Mouse (Mus musculus): ENCODE measurements around the gene Mageb4. TPM values are rescaled to one million over a fixed set of nuclear protein-coding genes. Genes with fewer than 3 reads are reported as not detected.

The Mageb4 gene
- polyA plus RNA-seq (2014; fragmentation: Illumina TruSeq; extraction: RNeasy Lipid Tissue Mini Kit (QIAGEN cat#74804); ENCODE audit: low read depth, low replicate concordance) = not detected

DNA sequence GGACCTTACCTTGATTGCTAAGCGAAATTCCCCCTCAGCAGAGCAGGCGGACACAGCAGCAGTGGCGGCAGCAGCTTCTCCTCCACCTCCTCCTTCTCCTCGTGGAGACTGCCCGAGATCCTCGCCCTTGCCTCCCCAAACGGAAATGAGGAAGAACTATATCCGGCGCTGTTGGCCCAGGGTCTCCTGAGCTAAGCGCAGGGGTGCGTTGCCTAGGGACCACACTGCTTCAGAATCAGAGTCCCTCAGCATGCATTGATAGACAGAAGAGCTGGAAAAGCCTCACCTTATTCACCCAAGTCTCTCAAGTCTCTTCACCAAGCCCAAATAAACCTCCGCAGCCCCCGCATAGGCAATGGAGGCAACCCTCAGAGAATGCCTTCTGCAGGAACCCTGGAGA, at the start of gene Mageb4:
TSS of gene Mageb4 (minus strand) at position 101 of the 400 bp plus-strand sequence.

Other genes starting within 250 kb of the Mageb4 start
- not detected for gene Nr0b1, start 113.3 kb downstream of the Mageb4 start, polyA plus RNA-seq (2014; fragmentation: Illumina TruSeq; extraction: RNeasy Lipid Tissue Mini Kit (QIAGEN cat#74804); ENCODE audit: low read depth, low replicate concordance)